Mouse (Mus musculus) olfactory bulb, adult 2 months (tissue): Measurements from ENCODE around the gene Cntnap1. TPM values are rescaled to one million over a fixed set of nuclear protein-coding genes. Genes with fewer than 3 reads are reported as not detected.
A peak's percentile ranks its signal among the peaks of the same experiment; 100 is the strongest.

ENCODE experiments used
- H3K27ac ChIP-seq: fragments of 200-500 bp; 2 replicates; pipeline ENCODE4 v1.5.1; 2012; ENCODE audit warnings: low read depth, low read length; ENCODE audit not compliant: insufficient read depth
- H3K4me1 ChIP-seq: fragments of 200-500 bp; 2 replicates; pipeline ENCODE4 v1.6.1; 2012; ENCODE audit warnings: low read length; ENCODE audit not compliant: control insufficient read depth, insufficient read depth
- H3K4me3 ChIP-seq: fragments of 200-500 bp; 2 replicates; pipeline ENCODE4 v1.5.1; 2012; ENCODE audit warnings: mild to moderate bottlenecking, low read depth, low read length, moderate library complexity; ENCODE audit not compliant: insufficient read depth
- CTCF ChIP-seq: fragments of 200-500 bp; IDR thresholded peaks from 2 replicates; pipeline ENCODE4 v1.5.1; 2012; ENCODE audit warnings: low read depth, mild to moderate bottlenecking, low read length, moderate library complexity; ENCODE audit not compliant: insufficient read depth
- POLR2A ChIP-seq: fragments of 200-500 bp; IDR thresholded peaks from 2 replicates; pipeline ENCODE4 v1.6.1; 2012; ENCODE audit warnings: mild to moderate bottlenecking, low read depth, low read length, moderate library complexity; ENCODE audit not compliant: insufficient read depth
- WGBS: fragments of 180-500 bp; shearing (Covaris S2); methylation state at CpG from one replicate; pipeline ENCODE4 v1.1.7; 2018; 5-methylcytosine and 5-hydroxymethylcytosine counted together
- polyA plus RNA-seq: library from polyadenylated mRNA; stranded (reverse); fragments of >200 nt; gene quantifications from 2 replicates; pipeline ENCODE4 v1.2.4, GENCODE M21; 2012; ENCODE audit warnings: low replicate concordance; ENCODE audit not compliant: missing spikeins, insufficient read depth, insufficient read length

The Cntnap1 gene
- polyA plus RNA-seq, 1 experiment, result not detected

DNA sequence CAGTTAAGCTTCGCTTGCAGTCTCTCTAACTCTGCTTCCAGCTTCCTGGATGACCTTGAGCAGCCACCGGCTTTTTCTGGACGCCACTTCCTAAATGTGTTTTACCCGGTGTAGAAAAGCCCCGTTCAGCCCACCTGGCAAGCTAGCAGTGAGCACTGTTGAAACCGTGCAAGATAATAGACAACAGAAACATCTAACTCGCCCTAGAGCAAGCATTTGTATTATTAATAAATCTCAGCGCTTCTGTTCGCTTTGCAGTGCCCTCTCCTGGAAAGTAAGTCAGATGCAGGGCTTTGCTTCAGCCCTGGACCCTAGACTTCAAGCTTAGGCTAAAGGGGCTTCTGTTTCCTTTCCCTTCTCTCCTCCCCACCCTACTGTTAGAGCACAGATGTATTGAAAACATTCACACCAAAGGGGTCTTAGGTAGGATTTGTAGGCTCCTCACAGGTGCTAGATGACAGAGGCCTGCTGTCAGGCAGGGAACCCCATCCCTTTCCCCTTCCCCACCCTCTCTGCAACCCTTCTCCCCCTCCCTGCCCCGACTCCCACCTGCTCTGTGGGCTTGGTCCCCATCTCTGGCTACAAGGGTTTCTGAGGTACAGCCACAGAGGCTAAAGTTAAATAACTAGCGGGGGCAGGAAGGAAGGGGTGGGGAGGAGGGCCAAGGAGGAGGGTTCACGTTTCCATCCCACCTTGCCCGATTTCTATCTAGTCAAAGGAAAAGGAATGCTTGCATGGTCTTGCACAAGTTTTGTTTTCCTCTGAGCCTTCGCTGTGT lies 4.7 kb downstream of the Cntnap1 start, which contains the start of gene Ccr10:
Ccr10 (minus strand) TSS at position 593 of the 778 bp plus-strand sequence.
- Histone ChIP-seq H3K27ac (peak within 1 kb of the TSS; percentile 31; the same call in 1 of the 2 replicates), H3K4me3 (peak within 1 kb of the TSS; percentile 64), H3K4me1 (peaks cover 44% of the 10 kb centered on the region)
- 26% methylated on average over 14 of the region's 14 CpGs for WGBS
- TF ChIP-seq POLR2A (no peak), CTCF (no peak)

DNA sequence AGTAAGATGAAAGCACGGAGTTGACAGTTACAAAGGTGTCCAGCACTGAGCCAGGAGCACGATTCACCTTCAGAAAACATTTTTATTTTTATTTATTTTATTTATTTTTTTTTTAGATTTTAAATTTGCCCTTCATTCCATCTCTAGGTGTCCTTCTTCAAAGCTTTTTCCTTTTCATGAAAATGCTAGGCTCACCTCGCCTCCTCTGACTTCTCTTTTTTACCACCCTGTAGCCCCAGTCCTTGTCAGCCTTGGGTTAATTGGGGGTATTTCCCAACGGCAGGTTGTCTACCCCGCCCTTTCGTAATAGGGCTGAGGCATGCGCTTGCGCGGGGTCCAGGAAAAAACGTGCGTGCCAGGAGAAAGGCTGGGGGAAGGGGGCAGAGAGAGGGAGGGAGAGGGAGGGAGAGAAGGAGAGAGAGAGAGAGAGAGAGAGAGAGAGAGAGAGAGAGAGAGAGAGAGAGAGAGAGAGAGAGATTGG lies 5.4 kb downstream of the Cntnap1 start:
- TF ChIP-seq POLR2A, result no peak
- Histone ChIP-seq H3K27ac (0 out of 2 replicates have a peak overlapping the region, but pooled peaks have one; percentile 31), H3K4me3 (peak overlapping the region; percentile 64), H3K4me1 (peaks cover 39% of the 10 kb centered on the region)
- 11% methylated on average over 11 of the region's 11 CpGs for WGBS

DNA sequence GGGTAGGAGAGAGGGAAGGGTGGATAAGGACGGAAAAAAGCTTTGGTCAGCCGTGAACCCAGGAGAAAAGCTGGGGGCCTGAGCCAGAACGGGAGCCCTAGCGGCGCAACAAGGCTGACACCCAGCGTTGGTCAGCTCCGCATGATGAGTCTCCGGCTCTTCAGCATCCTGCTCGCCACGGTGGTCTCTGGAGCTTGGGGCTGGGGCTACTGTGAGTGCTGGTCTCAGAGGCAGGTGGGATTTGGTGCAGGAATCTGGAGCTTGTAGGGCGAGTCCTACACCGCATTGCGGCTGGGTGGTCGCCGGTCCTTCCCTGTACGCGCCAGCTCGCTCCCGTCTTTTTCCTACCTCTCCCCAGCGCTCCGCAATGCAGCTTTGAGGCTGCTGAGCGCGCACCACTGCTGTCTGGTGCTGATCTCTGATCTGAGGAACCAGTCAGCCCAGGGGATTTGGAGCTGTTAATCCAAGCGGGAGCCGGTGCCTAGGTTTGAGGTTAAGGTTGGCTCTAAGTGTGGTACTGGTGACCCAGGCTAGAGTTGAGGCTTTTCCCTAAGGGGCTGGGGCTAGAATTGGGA lies 5.9 kb downstream of the Cntnap1 start:
- Histone ChIP-seq H3K27ac (peak overlapping the region; percentile 31; the same call in 1 of the 2 replicates), H3K4me1 (peaks cover 39% of the 10 kb centered on the region), H3K4me3 (peak overlapping the region; percentile 64)
- under 1% methylated on average over 25 of the region's 25 CpGs for WGBS
- TF ChIP-seq POLR2A (no peak), CTCF (no peak)

- 26% methylated on average over 22 of the region's 22 CpGs for WGBS
- Histone ChIP-seq H3K4me1 (peaks cover 38% of the 10 kb centered on the region), H3K4me3 (peak overlapping the region; percentile 20), H3K27ac (no peak overlapping the region)
- TF ChIP-seq CTCF (no peak; the same call in 1 of the 2 replicates), POLR2A (no peak)
Observed at GRCm38 (mm10) chr11:101176933-101177773, 6.8 kb downstream of the Cntnap1 start.

GRCm38 (mm10) chr11:101178061-101179058 lies 8.0 kb downstream of the Cntnap1 start:
- 66% methylated on average over 36 of the region's 36 CpGs for WGBS
- H3K4me3 ChIP-seq, result no peak overlapping the region
- no peak for TF ChIP-seq CTCF
- no peak for TF ChIP-seq POLR2A
- H3K27ac ChIP-seq, result no peak overlapping the region
- H3K4me1 ChIP-seq, result peaks cover 33% of the 10 kb centered on the region

GRCm38 (mm10) chr11:101179306-101179705 lies 9.0 kb downstream of the Cntnap1 start:
- Histone ChIP-seq H3K27ac (no peak overlapping the region), H3K4me3 (no peak overlapping the region), H3K4me1 (peaks cover 23% of the 10 kb centered on the region)
- 81% methylated on average over 15 of the region's 15 CpGs for WGBS
- TF ChIP-seq POLR2A (no peak), CTCF (no peak)

GRCm38 (mm10) chr11:101180261-101180660 lies 9.9 kb downstream of the Cntnap1 start:
- H3K4me1 ChIP-seq, result peaks cover 20% of the 10 kb centered on the region
- no peak overlapping the region for H3K4me3 ChIP-seq
- no peak overlapping the region for H3K27ac ChIP-seq
- TF ChIP-seq POLR2A, result no peak
- TF ChIP-seq CTCF, result no peak
- WGBS, result 69% methylated on average over 17 of the region's 17 CpGs

DNA sequence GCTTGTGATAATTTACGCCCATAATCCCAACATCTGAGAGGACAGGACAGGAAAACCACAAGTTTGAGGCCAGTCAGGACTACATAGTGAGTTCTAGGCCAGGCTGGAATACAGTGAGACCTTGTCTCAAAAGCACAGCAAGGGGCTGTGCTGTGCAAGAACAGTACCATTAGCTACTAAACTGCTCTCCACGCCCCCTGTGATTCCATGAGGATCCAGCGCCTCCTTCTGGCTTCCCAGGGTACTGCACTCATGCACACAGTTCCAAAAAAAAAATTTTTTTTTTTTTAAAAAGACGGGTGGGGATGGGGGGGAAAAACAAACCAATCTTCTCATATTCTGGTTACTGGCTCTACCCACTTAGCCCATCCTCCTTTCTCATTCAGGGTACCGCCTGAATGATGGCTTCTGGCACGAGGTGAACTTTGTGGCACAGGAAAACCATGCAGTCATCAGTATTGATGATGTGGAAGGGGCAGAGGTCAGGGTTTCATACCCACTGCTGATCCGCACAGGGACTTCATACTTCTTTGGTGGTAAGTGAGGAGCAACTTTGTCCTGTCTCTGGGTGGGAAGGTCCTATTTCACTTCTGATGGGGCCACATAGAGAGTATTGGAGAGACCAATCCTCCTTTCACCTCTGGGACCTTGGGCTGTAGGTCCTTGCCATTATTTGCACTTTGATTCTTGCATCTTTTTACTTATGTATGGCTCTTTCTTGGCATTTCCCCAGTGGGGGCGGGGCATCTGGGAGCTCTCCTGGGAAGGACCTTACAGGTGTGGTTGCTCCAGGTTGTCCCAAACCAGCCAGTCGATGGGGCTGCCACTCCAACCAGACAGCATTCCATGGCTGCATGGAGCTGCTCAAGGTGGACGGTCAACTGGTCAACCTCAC lies 10.8 kb downstream of the Cntnap1 start:
- H3K4me1 ChIP-seq, result peaks cover 13% of the 10 kb centered on the region
- H3K27ac ChIP-seq, result no peak overlapping the region
- peak; percentile 53; the same call in 1 of the 2 replicates for TF ChIP-seq CTCF
- TF ChIP-seq POLR2A, result no peak
- no peak overlapping the region for H3K4me3 ChIP-seq
- 43% methylated on average over 10 of the region's 10 CpGs for WGBS
